Mouse (Mus musculus): ENCODE data around the gene Gm28047.
A peak's percentile ranks its signal among the peaks of the same experiment; 100 is the strongest.
"Not testable (repeated sequence)": the region's sequence is repeated elsewhere in the genome, so short reads cannot be mapped to it uniquely, and the experiment has no call there.

Gene Gm28047

DNA sequence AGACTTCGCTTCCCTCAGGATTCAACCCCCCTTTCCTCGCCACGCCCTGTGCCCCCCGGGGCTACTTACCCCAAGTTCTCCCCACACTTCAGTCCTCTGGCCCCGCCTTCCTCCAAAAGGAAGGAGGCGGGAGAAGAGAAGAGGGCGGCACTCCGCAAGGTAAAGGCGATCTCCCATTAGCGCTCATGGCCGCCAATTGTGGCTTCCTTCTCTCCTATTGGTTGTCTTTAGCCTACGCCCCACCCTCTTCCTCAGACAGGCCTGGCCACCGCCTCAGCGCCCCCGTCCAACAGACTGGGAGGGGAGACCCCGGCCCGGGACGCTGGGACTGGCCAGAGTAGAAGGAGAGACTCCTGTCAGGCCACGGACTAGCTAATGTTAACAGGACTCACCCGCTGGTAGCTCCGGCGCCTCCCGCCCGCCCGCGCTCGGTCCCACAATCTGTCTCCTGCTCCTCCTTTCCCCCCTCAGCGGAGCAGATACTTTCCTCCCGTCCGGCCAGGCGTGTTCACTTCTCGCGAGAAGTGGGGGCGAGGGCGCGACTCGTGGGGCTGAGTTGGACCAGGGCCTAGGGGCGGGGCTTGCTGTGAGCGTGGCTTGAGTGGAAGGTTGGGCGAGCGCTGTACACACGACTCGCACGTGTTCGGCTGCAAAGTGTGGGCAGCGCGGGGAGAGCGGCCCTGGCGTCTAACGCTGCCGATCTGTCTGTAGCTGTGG, at the start of gene Gm28047, which contains the start of gene Atf7:
Gm28047 (minus strand) TSS at position 98 of the 717 bp plus-strand sequence.
Atf7 (minus strand) TSS at position 495 of the 717 bp plus-strand sequence.
- peak; percentile 100 for DNase-seq (ENCODE audit: low read depth, low spot score)

DNA sequence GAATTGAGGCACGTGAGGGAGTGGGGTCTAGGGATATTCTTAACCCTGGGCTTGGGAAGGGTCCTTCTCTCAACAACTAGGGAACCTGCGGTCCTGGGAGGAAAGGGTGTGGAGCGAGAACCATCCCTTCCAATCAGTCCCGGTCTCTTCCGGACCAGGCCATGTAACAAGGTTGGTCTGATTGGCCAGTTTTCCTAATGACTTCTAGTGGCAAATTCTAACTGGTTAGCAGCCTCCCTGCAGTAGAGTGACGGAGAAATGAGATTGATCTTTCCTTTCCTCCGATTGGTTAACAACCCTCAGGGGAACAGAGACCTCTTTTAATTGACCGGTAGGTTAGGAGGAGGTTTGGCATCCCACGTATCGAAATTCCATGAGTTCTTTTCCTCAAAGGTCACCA, 48.7 kb upstream of the Gm28047 start:
- DNase-seq (ENCODE audit: low read depth, low spot score): no peak

DNA sequence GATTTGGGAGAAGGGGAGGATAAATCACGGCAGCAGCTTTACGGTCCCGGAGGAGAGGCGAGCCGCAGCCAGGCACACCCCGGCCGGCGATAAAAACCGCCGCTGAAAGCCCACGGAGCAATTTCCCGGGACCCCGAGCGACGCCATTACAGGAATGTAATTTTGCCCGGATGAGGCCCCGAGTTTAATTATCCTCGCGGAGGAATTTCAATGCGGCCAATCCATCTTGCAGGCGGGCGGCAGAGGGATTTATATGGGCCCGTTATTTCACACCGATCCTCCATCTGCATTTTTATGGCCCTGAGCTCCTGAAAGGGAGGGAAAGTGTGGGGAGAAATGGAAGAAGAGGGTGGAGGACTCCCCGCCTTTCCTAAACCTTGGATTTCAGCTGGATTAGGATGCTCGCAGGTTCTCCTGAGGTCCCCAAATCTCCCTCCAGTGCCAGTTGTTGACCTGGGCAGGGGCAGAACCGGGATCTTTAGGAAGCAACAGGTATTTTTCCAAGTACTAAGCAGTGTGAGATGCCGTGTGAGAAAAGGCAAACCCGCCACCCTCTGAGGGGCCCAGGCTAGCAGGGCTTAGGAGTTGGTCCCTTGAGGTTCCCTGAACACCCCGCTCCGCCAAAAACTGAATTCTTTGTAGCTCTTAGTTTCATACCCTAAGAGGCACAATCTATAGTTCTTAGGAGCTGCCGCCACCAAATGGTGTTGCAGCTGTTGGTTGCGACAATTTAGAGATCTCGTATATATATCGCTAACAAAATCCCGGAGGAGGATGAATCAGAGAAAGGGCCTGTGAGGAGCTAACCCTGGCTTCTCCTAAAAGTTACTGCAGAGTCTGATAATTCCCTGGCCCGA, 47.6 kb upstream of the Gm28047 start, which contains the start of gene Atp5g2:
Atp5g2 (minus strand) TSS at position 138 of the 857 bp plus-strand sequence.
- no peak for DNase-seq (ENCODE audit: low read depth, low spot score)

DNA sequence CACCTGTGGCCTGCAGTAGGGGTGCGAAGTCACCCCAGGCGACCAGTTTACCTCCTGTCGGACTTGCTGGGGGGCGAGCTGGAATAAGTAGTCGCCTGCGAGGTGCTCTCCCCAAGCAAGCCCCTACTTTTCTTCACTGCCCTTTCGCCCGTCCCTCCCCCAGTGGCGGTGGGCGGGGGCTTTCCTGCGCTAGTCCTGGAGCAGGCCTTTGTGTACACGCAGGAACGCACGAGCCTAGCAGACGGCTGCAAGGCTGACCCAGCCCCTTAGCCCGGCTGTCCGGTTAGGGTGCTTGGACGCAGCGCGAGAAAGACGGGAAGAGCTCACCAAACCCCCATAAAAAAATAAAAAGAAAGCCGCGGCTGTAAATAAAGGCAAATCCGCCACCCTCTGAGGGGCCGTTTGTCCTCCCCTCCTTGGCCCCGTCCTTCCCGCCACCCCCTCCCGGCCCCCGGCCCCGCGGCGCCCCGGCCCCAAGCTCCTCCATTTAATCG, 46.9 kb upstream of the Gm28047 start:
- DNase-seq (ENCODE audit: low read depth, low spot score): no peak

DNA sequence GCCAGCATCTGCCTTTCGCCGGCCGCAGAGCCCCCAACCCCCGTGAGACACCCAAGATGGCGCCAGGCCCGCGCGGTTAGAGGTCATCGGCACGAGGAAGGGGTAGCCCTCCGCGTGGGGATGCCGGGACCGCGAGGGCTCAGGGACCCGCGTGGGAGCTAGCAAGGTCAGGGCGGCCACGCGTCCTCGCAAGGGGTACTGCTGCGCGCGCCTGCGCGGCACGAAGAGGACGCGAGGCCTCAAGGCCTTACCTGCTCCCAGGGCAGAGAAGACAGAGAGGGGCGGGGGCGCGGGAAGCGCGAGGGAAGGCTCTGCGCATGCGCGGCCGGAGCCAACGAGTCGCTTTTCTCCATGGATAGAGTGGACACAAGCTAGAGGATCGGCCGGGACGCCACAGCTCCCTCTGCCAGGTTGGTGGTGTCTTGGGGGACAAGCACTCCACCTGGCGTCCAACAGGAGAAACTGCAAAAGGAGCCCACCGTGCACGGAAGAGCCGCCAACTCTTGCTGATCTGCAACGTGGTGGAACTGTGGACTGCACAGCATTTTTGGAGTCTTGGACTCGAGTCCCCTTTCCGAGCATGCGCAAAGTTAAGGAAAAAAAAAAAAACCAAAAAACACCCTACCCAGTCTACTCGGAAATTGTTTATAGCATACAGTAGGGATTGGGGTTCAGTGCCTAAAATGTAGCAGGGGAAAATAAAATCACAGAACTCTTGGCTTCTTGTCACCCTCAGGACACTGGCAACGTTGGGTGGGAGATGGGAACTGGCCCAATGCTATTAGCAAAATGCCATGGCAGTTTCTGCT, 46.1 kb upstream of the Gm28047 start:
- DNase-seq (ENCODE audit: low read depth, low spot score): peak; percentile 100

DNA sequence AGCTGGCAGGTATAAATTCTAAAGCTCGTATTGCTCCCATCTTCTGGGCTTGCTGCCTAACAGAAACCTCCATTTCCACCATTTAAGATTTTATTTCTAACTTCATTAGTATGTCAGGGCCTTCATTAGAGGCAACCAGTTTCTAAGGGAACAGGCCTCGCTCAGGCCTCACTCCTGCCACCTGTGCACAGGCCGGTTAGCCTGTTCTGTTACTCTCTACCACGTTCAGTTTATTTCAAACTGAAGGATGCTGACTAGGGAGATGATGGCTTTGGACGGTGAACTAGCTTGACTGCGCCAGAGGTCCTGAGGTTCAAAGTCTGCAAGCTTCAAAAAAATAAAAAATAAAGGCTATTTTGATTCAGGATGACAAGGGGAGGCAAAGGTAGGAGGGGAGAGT, 45.4 kb upstream of the Gm28047 start:
- peak; percentile 69 for DNase-seq (ENCODE audit: low read depth, low spot score)

DNA sequence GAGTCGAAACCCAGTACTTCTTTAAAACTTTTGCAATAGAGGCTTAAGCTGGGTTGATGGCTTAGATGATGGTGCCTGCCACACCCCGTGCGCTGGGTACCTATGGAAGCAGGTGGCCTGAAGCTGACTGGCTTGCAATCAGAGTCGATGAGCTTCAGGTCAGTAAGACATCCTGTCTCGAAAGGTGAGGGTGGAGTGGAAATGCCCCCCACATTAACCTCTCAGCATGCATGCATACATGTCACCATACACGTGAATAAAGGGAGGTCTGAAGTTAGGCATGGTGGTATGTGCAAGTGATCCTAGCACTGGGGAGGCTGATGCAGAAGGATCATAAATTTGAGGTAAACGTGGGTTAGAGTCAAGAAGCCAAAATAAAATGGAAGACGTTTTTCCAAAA, 44.7 kb upstream of the Gm28047 start:
- DNase-seq (ENCODE audit: low read depth, low spot score): no peak

DNA sequence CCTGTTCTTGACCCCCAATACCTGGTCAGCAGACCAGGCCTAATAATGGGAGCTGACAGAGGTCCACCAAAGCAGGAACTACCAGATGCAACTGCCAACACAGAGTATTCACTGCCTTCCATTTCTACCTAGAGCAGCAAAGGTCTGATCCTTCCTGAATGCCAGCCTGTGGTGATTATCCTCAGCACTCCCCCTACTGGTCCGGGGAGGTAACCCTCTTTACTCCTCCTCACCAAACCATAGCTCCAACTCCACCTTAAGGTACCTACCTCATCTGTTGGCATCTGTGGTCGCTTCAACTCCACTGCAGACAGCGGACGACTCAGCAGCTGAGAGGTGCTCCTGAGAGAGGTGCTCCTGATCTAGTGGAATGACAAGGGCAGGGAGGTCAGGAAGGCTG, 40.6 kb upstream of the Gm28047 start:
- DNase-seq (ENCODE audit: low read depth, low spot score): peak; percentile 73

DNA sequence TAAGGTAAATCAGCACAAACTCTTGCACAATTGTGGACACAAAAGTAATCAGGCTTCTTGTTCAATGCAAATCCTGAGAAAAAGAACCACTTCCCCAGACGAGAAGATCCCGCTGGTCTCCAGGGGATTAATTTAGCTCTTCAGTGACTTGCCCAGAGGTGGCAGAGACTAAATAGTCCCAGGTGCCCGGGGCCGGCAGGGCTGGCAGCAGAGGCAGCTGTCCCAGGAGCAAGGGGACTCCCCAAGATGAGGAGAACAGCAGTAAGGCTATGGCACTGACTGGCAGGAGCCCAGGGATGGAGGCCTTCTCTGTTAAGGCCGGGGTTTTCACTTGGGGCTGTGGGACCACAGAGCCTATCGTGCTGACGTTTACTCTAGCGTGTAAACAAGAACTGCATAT, 39.0 kb upstream of the Gm28047 start:
- DNase-seq (ENCODE audit: low read depth, low spot score): no peak

DNA sequence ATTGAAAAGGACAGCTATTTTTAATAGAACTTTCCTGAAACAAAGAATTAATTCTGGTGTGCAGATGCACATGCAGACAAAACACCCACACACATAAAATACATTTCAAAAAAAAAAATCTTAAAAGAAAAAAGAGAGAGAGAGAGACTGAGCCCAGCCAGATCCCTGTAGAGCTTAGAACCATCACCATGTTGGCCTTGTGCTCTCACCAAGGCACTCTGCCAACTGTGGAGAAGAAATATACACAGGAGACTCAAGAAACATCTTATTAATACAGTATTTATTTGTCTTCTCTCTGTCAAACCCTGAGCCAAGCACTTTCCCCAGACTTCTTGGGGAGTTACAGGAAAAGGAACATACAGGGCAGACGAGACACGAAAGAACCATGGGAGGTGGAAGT, 37.7 kb upstream of the Gm28047 start:
- DNase-seq (ENCODE audit: low read depth, low spot score): not testable (repeated sequence)

DNA sequence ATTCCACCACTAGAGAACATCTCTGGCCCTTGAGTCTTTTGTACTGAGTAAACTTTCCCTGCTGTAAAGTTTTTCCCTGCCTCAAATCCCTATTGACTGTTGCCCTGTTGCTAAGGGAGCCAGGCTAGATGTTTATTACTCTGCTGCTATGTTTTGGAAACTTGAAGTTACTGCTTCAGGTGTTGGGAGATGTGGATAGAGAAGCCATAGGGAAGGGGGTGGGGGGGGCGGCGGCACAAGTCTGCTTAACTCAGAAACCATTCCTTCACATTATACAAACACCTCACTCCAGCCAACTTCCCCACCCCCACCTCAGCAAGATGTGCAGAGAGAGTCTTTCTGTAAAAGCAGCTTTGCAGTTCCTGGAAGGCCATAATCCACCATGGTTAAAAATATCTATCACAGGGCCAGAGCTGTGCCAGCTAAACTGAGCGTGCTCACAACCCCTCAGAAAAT, 33.1 kb upstream of the Gm28047 start:
- no peak for DNase-seq (ENCODE audit: low read depth, low spot score)

DNA sequence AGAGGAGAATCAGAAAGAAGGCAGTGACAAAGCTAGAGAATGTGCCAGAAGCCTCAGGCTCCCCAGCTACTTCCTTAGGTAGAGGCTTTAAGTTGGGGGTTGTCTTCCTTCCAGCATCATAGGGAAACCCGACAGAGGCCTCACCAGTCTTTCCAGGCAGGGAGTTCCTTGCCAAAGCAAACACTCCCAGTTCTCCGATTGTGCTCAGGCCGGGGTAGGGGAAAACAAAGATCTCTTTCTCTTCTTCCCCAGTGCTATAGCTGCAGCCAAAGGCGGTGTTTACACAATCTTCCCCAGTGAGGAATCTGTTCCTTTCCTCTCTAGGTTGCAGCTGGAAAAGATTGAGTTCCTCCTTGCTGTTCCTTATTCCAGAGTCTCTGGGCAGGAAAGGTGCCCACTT, 31.8 kb upstream of the Gm28047 start:
- DNase-seq (ENCODE audit: low read depth, low spot score): no peak

DNA sequence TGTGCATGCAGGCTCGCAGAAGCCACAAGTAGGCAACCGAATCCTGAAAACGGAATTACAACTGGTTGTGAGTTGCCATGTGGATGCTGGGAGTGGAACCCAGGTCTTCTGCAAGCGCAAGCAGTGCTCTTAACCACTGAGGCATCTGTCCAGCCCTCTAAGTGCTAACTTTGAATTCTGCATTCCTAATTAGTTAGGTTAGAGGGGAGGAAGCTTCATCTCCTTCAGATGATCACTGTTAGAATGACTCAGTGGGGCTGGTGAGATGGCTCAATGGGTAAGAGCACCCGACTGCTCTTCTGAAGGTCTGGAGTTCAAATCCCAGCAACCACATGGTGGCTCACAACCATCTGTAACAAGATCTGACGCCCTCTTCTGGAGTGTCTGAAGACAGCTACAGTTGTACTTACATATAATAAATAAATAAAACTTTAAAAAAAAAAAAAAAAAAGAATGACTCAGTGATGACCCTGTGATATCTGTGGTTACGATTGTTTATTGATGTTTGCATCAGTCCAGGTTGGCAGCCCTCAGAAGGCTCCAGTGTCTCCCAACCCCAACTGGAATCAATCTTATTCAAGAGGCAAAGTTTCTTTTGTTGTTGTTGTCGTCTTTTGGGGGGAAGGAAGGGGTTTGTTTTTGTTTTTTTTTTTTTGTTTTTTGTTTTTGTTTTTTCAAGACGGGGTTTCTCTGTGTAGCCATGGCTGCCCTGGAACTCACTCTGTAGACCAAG, 27.2 kb upstream of the Gm28047 start:
- DNase-seq (ENCODE audit: low read depth, low spot score): not testable (repeated sequence)

DNA sequence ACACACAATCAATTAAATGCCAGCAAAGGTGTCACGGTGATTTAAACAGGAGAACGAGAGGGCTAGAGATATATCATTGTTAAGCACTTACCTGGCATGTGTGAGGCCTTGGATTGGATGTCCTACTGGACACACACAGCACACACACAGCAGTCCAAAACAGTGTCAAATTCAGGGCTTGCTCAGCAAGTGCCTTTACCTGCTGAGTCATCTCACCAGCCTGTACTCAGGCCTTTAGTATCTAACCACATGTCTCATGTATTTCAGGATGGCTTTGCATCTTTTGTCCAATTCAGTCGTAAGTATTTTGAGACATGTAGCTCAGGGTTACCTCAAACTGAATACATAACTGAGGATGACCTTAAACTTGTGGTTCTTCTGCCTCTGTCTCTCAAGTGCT, 26.2 kb upstream of the Gm28047 start:
- DNase-seq (ENCODE audit: low read depth, low spot score): no peak

DNA sequence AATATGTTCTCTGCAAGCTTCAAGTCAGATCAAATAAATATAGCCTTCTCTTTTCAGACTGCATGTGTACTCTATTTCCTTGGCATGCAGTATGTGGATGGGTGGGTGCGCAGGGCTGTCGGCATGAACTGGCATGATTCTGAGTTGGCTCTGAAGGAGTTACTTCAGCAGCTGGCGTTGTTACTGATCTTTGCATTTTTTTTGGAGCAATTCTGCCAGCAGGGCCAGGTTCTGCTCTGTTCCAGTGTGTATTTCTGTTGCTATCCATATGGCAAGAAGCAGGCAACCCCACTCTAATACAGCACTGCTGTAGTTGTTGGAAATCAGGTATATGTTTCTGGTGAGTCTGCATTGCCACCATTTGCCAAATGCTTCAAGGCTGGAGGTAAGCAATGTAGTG, 10.9 kb upstream of the Gm28047 start:
- no peak for DNase-seq (ENCODE audit: low read depth, low spot score)

DNA sequence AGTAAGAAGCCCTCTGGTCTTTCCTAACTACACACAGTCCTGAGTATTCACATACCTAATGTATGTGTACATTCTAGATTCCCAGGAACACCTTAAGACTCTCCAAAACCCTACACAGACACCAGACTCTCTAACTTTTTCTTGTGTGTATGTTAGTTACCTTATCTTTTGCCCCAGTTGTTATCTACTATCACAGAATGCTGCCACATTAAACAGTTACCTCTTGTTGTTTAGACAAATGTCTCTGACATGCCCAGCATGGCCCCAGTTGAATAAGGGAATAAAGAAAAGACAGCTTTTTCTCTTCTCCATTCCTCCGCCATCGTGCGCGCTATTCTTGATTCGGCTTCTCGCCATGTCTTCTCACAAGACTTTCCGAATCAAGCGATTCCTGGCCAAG, 9.8 kb upstream of the Gm28047 start:
- no peak for DNase-seq (ENCODE audit: low read depth, low spot score)

DNA sequence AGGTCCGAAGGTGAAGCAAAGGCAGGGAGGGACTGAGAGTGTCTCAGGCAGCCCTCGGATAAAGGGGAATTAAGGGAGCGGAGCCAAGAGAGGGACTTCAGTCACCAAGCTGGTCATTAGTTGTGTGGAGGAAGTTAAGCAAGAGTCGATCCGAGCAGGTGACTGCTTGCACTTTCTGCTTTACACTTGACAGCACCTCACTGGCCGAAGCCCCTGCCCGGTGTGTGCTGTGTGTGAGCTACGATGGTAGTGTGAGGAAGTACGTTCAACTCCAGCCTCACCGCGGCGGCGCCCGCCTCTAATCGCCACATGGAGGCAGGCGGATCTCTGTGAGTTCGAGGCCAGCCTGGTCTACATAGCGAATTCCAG, 804 bp upstream of the Gm28047 start:
- DNase-seq (ENCODE audit: low read depth, low spot score): no peak

DNA sequence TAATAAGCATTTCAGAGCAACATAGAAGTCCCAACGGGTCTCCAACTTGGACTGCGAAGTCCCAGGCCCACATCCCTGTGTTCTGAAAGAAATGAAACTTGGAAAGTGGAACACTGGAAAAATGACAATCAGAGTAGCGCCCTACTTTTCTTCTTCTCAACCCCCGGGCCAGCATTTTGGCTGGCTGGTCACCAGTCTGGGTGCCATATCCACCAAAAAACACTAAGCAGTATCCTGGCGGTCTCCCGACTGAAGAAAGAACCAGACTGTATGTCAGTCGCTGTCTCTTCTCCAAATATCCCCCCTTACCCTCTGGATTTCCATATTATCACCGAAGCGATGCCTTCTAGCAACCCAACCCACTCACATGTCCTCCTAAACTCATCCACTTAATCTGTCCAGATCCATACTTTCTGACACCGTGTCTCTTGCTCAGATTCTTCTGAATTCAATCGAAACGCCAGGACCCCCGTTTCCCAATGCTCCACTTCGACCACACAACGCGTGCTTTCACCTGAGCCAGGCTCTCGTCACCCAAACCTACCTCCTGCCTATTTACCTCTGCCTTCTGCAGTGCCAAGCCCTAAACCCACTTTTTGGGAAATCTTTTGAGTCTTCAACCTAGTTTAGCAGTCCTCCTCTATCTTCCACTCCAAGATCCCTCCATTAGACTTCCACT, 437 bp downstream of the Gm28047 start:
- DNase-seq (ENCODE audit: low read depth, low spot score): no peak

DNA sequence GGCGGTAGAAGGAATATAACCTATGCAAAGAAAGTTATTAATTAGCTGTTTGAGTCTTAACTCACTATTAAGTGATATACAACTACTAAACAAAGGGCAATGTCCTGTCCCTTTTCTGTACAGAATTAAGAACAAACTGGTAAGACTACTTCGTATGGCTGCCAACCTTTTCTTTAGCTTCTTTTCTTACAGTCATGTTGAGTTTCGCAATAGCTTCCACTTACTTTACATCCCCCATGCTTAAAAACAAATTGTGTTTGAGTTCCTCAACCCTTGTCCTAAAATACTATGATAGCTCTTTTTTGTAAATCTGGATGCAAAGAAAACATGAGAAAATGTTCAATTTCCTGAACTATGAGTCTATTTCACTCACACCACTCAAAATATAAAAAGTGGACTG, 1.7 kb downstream of the Gm28047 start:
- DNase-seq (ENCODE audit: low read depth, low spot score): no peak

DNA sequence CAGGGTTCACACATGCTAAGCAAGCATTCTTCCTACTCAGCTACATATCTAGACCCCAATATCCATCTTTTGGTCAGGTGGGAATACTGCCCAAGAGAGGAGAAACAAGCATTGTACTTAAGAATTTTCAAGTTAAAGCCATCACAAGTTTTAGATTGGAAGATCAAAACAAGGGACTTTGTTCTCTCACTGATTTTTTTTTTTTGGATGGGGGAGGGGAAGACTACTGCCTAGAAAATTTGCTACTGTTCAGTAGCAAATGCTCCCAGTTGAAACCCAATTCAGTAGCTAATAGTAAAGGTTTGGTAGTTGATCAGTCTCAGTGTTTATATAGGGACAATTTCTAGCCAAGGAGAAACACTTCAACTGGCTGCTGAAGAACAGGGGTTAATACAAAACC, 2.3 kb downstream of the Gm28047 start:
- DNase-seq (ENCODE audit: low read depth, low spot score): no peak

DNA sequence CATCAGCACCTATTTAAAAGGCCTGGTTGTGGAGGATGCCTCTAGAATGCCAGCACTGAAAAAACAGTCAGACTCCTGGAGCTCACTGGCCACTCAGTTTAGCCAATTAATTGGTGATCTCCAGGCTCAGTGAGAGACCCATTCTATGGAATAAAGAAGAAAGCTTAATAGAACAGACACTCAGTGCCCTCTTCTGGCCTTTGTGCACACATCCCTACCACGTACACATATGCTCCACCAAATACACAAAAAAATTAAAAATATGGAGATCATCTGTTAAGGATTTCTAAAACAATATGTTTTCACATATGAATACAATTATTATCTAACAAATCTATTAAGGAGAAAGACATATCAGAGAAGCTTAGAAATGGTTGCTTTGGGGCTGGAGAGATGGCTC, 4.1 kb downstream of the Gm28047 start:
- no peak for DNase-seq (ENCODE audit: low read depth, low spot score)

Data from A20 (cell line).